Mouse (Mus musculus) spleen, adult 2 months (tissue): ENCODE data around the gene Fbxl13.

Experiments used
- CTCF ChIP-seq: fragments of 200-500 bp; IDR thresholded peaks from 2 replicates; pipeline ENCODE4 v1.5.1; 2011; ENCODE audit warnings: mild to moderate bottlenecking, inconsistent platforms; ENCODE audit not compliant: insufficient read depth, insufficient read length, insufficient replicate concordance; ENCODE audit errors: extremely low read depth
- POLR2A ChIP-seq: fragments of 200-500 bp; IDR thresholded peaks from 2 replicates; pipeline ENCODE4 v1.6.1; 2011; ENCODE audit warnings: low read depth, low read length, inconsistent platforms

- TF ChIP-seq CTCF = no peak
- TF ChIP-seq POLR2A = no peak
These were observed 158.6 kb downstream of the Fbxl13 start for GRCm38 (mm10) chr5:21486798-21487197.
